Mouse (Mus musculus) brain, embryonic 14.5 days (tissue): ENCODE measurements around the gene Inpp5d.

Experiments
- CTCF ChIP-seq: fragments of 200-500 bp; IDR thresholded peaks from 2 replicates; pipeline ENCODE4 v1.5.1; 2012; ENCODE audit warnings: inconsistent platforms, mild to moderate bottlenecking, moderate library complexity, borderline replicate concordance; ENCODE audit not compliant: insufficient read depth, insufficient read length; ENCODE audit errors: extremely low read depth
- POLR2A ChIP-seq: fragments of 200-500 bp; IDR thresholded peaks from 2 replicates; pipeline ENCODE4 v1.6.1; 2012; ENCODE audit warnings: mild to moderate bottlenecking, inconsistent platforms, borderline replicate concordance; ENCODE audit not compliant: poor library complexity, insufficient read depth, insufficient read length, severe bottlenecking; ENCODE audit errors: extremely low read depth

DNA sequence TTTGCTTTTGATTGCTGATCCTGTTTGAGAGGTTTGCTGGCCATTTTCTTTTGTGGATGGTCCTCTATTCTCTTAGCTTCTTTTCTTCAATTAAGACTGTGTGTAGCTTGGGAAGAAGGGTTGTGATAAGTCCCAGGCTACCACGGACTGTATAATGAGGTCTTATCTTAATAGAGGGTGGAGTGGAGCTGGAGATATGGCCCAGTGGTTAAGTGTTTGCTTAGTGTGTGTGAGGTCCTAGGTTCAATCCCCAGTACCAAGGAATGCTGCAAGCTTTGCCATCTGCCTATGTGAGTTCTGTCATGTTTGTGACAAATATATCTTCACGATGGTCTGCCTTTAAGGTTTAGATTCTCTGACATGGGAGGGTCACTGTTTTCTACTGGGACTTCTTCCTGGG is 8.0 kb downstream of the Inpp5d start:
- TF ChIP-seq POLR2A: no peak
- no peak for TF ChIP-seq CTCF
